Mouse (Mus musculus) right cerebral cortex, adult 18-20 months (tissue): ENCODE measurements at regions not wholly inside any gene's neighbourhood (a gene's known extent, or its start where the extent isn't known, plus 50 kb on each side); places are given as distances from the start of the nearest gene placed in this dataset.

ENCODE experiments used
- DNase-seq: peaks from one replicate; pipeline ENCODE4 v3.0.0; 2022; ENCODE audit warnings: mixed read lengths

DNA sequence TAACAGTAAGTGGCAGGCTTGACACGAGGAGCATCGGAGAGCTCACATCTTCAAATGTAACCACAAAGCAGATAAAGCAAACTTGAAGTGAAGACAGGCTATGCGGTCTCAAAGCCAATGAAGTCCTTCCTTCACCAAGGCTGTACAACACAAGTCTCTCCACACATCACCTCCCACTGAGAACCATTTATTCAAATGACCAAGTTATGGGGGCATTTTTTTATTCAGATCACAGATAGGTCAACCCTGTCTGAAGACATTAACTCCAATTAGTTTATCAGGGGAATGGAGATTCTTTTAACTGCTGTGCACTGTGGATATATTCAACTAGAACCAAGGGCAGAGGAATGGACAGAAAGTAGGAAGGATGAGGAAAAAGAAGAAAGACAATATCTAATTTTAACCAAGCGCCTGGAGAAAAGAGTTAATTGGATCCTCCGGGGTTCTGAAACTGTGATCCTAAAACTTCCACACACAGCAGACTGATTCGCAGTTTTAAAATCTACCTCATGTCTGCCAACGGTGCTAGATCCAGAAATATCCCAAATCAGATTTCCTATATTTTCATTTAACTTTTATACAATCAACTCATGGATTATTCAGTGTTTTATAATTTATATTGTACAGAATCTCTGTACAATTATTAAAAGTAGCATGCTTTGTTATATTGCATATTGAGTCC, 444.8 kb downstream of the Basp1 start:
- peak; percentile 25 for DNase-seq

DNA sequence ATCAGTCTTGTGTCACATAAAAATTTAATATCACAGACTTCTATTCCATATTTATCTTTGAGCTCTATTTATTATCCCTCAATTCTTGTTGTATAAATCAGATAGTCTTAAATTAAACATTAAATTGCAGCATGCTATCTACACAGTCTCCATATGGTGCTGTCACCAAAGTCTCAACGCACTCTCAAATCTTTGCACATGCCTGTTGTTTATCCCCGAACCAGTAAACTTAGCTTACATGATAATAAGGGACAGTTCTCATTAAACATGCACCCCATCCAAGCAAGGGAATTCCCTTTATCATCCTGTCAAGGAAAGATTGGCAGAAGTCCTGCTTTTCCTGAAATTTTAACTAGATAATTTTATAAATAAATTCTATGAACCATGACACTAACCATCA, 483.8 kb downstream of the Basp1 start:
- DNase-seq, result no peak

DNA sequence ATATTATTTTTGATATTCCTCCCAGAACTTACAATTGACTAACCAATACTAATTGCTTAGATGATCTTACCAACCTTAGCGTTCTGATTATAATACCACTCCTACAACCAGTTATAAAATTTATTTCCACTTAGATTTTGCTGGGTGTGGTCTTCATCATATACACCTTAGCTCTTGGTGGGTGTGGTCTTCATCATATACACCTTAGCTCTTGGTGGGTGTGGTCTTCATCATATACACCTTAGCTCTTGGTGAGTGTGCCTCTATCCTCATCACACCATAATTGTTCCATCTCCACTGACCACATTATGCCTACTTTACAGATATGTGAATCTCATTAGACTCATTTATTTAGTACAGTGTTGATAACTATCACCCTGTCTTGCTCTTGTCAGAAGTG, 501.7 kb downstream of the Basp1 start:
- DNase-seq, result no peak

DNA sequence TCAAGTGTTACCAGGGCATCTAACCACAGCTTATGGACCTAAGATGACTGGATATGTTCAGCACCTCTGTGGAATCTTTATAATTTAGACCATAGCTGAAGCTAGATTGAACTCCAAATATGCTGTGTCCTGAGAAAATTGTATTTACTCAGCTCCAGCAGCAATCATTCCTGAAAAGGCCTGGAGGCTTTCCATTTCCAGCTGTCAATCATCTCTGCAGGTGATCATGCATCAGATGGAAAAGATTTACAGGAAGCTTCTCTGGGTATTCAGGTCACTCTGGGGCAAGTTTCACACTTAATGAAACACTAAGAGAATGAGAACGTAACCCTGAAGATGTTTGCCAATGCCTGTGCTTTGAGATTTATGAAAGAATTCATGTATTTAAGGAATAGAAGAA, 502.1 kb downstream of the Basp1 start:
- no peak for DNase-seq

DNA sequence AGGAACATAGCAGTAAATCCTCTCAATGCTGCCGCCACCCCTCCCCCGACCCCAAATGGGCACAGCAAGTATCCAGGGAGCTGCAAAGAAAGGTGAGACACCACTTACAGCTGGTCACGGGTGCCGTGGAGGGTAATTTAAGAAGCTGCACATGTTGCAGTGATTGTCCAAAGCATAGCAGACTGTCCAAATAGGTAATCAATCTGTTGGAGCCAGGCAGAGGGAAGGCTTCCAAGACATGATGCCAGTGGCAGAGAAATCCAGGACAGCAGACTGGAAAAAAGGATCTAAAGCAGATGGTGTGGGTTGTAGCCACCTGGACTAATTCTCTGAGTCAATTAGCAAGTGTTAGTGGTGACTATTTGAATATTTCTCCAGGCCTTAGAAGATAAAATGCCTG, 506.6 kb downstream of the Basp1 start:
- peak; percentile 5 for DNase-seq

DNA sequence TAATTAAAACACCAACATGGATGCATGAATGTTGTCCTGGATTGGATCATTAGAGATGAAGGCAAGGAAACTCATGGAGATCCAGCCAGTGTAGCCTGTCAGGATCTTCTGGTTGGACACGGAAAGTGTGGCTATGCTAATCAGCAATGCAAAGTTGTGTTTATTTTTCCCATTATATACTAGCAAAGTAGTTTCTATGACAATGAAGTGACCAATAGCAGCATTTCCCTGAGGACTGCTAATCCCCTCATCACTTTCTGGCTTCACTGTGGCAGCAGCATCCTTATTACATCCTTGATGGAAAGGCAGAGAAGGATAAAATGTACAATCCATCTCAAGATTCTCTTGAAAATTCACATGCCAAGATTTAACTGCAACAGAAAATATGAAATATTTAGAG, 534.7 kb downstream of the Basp1 start:
- DNase-seq, result no peak

DNA sequence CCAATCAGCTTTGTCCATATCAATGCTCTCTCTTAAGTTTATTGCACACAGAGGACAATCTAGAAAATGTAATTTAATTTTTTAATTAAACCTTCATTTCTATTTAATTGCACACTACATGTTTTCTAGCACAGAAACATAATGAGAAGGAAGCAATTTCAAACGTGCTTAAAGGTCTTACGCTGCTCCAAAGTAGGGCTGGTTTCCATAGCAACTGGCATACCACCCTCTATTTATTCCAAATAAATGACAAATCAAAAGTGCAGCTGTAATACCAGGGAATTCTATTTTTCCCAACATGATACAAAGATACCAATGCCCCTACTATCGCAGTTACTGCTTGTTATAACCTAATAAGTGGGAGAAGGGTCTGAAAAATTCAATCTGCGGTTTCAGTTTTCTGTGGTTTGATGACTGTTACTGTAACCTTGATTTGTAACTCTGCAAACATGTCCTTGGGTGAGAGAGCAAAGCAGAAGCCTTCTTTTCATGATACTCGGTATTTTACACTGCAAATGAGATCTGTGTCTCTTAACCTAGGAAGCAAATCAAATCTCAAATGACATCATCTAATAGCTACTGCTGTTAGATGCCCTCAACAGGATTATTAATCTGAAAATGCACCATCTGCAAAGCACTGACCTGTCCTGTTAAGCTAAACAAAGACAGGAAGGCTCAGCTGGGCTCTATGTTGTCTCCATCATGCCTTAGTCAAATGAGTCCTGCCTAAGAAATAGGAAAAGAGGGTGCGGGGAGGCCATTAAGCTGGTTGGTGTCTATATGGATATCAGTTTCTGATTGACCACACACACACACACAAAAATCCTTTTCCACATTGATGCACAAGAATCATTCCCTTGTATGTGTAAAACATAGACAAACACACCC, 535.6 kb downstream of the Basp1 start:
- no peak for DNase-seq

DNA sequence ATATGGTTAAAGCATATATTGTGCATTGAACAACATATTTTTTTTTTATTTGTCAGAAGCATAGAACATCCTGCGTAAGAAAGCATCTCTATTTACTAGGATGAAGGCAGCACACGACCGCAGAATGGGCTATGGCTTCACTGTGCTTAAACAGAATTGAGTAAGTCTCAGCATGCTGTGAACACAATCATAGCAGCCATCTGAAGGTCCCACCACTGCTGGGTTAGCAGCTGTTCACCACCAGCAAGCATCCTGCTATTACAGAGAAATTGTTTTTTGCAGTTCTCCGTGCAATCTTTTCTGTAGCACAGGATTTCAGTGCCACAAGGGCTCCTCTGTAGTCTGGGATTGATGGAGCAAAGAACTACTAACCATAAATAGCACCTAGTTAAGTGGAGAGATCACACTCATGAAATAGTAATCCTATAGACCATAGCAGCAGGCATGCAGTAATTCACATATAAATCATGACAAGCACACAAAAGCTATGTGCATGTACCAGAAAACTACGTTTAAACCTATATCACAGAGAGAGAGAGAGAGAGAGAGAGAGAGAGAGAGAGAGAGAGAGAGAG, 537.3 kb downstream of the Basp1 start:
- no peak for DNase-seq

DNA sequence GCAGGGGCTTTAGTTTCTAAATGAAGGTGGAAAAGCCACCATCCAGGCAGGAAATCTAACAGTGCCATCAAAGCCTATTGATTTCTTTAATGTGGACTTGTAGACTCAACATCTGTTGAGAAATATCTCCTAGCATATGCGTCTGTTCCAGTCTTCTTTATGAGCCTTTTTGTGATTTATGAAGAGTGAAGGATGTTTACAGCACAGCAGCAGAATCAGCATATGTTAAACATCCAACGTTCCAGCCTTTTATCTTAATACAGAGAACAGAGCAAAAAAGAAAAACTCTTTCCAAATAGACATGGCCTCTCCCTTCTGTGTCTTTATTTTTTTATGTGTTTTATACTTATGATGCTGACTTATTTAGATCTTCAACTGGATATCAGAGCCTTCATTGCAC, 573.3 kb downstream of the Basp1 start:
- DNase-seq, result no peak

DNA sequence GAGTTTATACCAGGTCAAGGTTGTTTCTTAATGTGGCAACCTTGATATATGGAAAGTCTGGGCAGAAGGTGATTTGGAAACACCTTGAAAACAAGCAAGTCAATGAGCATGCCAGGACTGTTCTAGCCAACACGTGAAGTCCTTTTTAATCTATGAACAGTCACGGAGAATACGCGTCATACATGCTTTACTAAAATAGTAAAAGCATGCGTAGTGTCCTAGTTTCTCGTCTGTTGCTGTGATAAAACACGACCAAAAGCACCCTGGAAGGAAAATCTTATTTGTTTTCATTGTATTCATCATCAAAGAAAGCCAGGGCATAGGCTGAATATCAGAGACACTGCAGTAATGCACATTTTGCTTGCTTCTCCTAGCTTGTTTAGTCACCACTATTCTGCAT, 575.2 kb downstream of the Basp1 start:
- DNase-seq, result no peak

DNA sequence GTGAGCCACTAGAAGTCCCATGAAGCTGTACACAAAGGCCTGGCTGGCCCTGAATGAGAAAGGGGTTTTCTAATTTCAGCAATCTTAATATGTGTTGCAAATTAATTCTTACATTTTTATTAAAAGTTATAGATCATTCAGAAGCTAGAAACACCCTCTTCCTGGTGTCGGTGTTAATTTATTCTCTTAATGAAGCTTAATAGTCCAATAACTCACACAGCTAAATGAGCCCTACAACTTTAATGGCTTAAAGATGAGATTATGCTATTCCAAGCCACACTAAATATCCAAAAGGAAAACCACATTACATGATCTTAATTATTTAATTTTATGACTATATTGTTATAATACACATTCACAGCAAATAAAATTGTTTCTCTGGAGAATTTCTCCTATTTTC, 585.7 kb downstream of the Basp1 start:
- DNase-seq, result no peak

DNA sequence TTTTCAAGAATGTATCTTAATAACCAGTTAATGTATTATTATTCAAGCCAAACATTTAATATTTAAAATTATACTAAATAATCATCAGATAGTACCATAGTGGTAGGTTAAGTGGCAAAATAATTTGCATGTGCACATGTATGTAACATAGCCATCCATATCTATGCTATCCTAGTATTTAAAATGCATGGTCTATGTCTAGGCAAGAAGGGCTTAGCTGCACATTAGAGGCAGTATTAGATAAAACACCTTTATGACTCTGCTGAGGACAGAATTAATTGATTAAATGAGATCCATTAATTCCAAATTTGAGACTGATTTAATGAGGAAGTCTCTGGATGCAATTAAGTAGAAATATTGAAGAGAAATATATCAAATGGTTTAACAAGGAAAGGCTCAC, 586.3 kb downstream of the Basp1 start:
- DNase-seq, result no peak

DNA sequence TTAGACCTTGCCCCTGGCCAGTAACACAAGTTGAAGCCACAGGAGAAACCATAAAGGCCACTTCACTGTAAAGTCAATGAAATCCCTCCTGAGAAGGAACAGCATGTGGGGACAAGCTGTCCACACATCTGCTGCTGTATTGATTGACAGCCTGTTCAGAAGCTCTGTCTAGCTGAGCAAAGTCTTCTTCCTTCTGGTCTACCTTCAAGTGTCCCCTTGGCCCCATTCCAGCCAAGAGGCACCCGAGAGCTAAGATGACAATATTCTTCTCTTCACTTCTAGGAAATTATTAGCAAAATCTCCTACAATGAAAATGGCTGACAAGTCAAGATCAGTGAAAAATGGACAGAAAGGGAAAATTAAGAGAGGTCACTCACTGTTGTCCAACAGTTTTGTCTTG, 616.7 kb downstream of the Basp1 start:
- DNase-seq, result no peak

DNA sequence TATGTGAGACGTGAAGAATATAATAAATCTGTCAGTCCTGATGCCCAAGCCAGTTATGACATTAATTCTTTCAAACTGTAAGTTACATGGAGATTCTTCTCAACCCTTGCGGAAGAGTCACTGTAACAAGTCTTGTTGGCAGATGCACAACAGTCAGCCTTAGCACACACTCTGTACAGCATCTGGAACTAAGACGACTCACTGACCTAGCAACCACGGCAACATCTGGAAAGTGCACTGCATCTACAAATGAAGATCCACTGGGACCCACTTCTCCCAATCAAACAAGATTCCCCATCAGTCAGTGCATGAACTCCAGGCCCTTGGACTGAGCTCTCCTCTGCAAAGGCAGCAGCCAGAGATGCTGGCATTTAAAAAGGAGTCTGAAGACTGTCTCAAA, 620.2 kb downstream of the Basp1 start:
- no peak for DNase-seq

DNA sequence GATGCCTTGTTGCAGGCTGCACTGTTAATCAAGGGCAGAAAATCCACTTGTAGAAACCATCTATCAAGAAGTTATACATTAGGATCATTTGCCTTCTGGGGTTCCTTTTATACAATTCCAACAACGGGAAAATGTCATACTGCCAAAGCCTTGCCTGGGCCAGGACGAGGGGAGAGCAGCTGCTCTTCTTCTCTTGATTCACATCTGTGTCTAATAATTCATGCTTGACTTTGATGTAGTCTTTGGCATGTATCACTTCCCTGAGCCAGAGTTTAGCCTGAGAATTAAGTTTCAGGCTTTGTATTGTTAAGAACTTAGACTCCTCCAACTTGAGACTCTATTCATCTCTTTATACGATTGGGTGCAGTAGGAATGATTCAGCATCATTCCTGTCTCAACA, 627.2 kb downstream of the Basp1 start:
- no peak for DNase-seq

DNA sequence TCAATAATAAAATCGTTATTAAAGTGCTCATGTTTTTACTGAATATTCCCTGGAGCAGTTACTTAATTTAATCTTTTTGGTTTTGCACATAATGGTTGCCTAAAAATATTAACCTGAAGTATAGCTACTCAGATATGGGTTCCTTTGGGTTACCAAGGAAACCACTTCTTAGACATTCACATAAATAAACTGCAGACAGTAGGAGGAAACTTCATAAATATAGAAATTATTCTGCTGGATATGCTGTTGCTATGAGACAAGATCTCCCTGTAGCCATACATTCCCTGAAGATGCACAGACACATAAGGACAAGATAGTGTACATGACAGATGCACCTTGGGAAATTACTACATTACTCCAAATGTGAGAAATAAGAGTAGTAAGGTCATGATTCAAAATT, 635.3 kb downstream of the Basp1 start:
- DNase-seq, result no peak

DNA sequence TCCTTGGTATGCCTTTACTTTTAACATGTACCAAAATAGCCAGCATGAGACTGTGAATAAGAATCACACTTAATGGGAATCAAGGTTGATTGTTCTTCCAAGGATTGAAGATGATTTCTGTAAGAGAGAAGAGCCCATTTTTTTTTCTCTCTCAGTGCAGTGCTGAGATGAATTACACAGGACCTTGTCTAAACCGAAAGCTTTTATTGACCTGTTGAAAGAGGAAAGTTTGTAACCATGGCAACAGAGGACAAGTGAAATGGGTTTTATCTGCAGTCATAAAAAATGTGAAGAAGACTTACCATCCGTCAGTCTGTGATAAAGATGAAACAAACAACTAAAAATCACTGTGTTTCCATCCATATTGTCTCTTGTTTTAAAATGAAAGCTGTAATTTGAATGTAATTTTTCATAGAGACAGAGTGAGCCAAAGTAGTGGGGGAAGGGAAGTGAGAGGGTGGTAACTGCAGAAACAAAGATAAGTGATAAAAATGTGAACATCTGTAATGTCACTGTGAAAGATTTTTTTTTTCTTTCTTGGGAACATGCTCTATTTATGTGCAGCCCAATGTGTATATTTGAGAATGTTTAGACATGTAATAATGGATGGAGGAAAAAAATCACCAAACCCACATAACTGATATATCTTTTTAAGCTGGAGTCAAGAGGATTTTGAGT, 661.9 kb downstream of the Basp1 start:
- DNase-seq, result no peak

DNA sequence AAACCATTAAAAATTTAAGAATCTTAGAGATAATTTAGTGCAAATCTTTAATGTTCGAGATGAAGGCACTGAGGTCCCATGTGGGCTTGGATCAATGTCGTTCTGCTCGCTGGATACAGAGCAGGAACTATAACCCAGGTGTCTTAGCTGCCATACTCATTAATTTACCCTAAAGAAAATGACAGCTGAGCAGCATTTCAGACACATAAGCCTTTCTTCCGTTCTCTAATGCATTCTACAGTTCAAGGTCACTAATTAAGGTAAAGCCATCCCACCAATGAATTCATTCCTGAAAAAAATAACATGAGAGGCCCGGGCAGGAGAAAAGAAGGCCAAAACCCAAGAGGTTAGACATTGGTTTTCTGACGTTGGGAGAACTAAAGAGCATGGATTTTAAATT, 670.3 kb downstream of the Basp1 start:
- DNase-seq, result no peak

DNA sequence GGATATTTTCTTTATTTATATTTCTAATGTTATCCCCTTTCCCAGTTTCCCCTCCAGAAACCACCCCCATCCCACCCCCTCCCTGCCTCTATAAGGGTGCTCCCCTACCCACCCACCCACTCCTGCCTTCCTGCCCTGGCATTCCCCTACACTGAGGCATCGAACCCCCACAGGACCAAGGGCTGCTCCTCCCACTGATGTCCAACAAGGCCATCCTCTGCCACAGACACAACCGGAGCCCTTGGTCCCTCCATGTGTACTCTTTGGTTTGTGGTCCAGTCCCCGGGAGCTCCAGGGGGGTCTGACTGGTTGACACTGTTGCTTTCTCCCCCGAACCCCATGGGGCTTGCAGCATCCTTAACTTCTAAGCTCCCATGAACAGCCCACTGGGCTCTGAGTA, 688.4 kb downstream of the Basp1 start:
- no peak for DNase-seq

DNA sequence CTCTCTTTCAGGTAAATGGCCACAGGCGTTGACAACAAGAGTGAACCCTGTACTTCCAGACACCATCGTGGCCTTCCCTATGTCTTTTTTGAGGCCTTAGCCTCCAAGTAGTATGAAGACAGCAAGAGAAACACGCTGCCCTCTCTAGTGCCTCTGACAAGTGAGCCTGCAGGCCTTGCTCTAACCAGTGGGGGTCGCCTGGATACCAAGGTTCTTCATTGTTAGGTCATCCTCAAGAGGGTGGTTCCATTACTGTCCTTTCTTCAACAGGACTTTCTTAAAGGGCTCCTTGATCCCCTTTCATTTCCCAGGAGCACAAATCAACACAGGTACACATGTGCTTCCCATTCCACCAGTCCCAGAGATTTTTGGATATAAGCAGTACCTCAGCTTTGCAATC, 688.9 kb downstream of the Basp1 start:
- peak; percentile 24 for DNase-seq

DNA sequence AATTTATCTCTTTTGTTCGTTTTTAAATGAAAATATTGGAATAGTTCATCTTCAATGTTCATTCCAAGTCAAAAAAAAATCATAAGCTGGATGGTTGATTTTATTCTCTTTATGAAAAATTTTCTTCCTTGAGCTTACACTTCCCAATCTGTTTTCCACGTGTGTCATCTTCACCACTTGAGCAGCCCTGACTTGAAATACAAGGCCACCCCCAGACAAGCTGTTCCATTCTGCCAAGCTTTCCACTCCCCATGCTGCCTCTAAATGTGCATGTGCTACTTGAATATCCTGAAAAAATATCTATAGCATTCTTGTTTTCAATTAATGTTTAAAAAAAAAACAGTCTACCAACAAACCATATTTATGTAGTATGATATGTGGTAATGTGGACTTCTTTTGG, 693.2 kb downstream of the Basp1 start:
- peak; percentile 88 for DNase-seq

DNA sequence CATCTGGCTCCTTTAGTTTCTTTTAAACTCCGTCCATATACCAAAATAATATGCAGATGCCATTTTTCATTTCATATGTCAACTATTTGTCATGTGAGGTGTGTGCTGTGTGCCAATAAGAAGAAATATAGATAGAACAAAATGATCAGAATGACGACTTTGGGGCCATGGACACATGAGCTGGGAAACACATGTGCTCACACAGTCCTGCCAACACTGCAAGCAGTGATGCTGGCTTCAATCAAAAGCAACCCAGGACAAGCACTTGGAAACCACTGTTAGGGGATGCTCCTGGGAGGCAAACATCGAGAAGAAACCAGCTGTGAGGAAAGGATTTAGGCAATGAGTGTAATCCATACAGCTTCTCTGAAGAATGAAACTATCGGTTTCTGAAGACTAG, 731.4 kb downstream of the Basp1 start:
- no peak for DNase-seq

DNA sequence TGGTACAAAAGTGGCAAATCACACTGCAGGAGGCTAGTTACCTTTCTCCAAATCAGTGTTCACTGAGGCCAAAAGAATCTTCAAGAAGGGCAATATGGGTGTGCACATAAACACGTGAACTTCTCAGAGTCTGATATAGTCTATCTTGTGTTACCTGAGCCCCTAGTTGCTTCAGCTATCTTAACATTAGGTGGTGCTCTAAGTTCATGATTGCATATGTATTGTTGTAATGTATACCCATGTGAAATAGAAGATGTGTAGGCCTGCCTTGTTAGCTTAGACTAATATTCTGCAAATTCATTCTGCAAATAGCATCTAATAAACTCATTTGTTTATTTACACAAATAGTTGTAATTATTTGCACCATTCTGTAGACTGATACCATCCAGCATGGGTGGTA, 764.6 kb downstream of the Basp1 start:
- DNase-seq, result no peak

DNA sequence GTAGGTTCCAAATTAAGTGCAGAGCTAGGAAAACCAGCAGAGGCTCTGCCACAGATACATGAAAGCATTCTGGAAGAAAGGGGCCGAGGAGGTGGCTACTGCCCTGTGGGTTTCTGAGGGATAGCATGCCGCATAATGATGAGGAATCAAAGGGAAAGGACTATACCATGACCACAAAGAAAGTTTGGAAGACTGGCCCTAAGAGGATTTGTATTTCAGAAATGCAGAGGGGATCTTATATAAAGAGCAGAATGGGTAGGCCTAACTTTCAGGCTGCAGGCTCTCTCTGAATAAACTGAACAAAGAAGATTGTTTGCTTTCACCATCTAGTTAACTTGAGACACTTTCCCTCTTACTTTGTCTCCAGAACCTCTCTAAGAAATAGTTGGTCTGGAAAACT, 777.9 kb downstream of the Basp1 start:
- no peak for DNase-seq
